Mouse (Mus musculus): ENCODE measurements around the gene Cdk5rap2. TPM values are rescaled to one million over a fixed set of nuclear protein-coding genes. Genes with fewer than 3 reads are reported as not detected.

Cdk5rap2 gene
- polyA plus RNA-seq, 1 experiment from 2014 or later, result 12.5 TPM

GRCm38 (mm10) chr4:70260419-70260807 is 149.8 kb downstream of the Cdk5rap2 start:
- Histone ChIP-seq H3K4me1 (replicated peaks; ENCODE audit: control insufficient read depth, insufficient read depth, low read length) (peaks cover 24% of the 10 kb centered on the region), H3K4me2 (ENCODE audit: low read length) (no peak overlapping the region), H3K9ac (replicated peaks; ENCODE audit: low read depth, low read length) (no peak overlapping the region), H3K9me3 (ENCODE audit: control insufficient read depth, low read length) (no peaks in the 10 kb centered on the region), H3K4me3 (replicated peaks; ENCODE audit: low read length) (no peak overlapping the region), H3K27me3 (replicated peaks; ENCODE audit: control insufficient read depth, insufficient read depth, low read length) (no peaks in the 10 kb centered on the region), H3K27ac (ENCODE audit: low read length) (peak overlapping the region; percentile 48), H3K36me3 (ENCODE audit: control insufficient read depth, insufficient read depth) (no peaks in the 10 kb centered on the region; the same call in 1 of the 2 replicates)
- ATAC-seq, result no peak
- 87% methylated on average over 11 of the region's 11 CpGs for WGBS

GRCm38 (mm10) chr4:70259726-70260418 is 150.4 kb downstream of the Cdk5rap2 start:
- peak; percentile 79 for ATAC-seq
- no peak overlapping the region for H3K4me3 ChIP-seq (replicated peaks; ENCODE audit: low read length)
- H3K9ac ChIP-seq (replicated peaks; ENCODE audit: low read depth, low read length), result no peak overlapping the region
- no peaks in the 10 kb centered on the region for H3K27me3 ChIP-seq (replicated peaks; ENCODE audit: control insufficient read depth, insufficient read depth, low read length)
- 49% methylated on average over 3 of the region's 3 CpGs for WGBS
- peaks cover 24% of the 10 kb centered on the region for H3K4me1 ChIP-seq (replicated peaks; ENCODE audit: control insufficient read depth, insufficient read depth, low read length)
- no peak overlapping the region for H3K4me2 ChIP-seq (ENCODE audit: low read length)
- H3K27ac ChIP-seq (ENCODE audit: low read length), result peak overlapping the region; percentile 7; the same call in 1 of the 2 replicates
- H3K9me3 ChIP-seq (ENCODE audit: control insufficient read depth, low read length), result no peaks in the 10 kb centered on the region
- H3K36me3 ChIP-seq (ENCODE audit: control insufficient read depth, insufficient read depth), result no peaks in the 10 kb centered on the region; the same call in 1 of the 2 replicates

- H3K9me3 ChIP-seq (ENCODE audit: control insufficient read depth, low read length), result no peaks in the 10 kb centered on the region
- no peaks in the 10 kb centered on the region for H3K27me3 ChIP-seq (replicated peaks; ENCODE audit: control insufficient read depth, insufficient read depth, low read length)
- no peak overlapping the region for H3K9ac ChIP-seq (replicated peaks; ENCODE audit: low read depth, low read length)
- H3K4me3 ChIP-seq (replicated peaks; ENCODE audit: low read length), result no peak overlapping the region
- peaks cover 24% of the 10 kb centered on the region for H3K4me1 ChIP-seq (replicated peaks; ENCODE audit: control insufficient read depth, insufficient read depth, low read length)
- peak overlapping the region; percentile 10 for H3K27ac ChIP-seq (ENCODE audit: low read length)
- ATAC-seq, result no peak
- H3K36me3 ChIP-seq (ENCODE audit: control insufficient read depth, insufficient read depth), result no peaks in the 10 kb centered on the region; the same call in 1 of the 2 replicates
- WGBS, result 61% methylated on average over 9 of the region's 9 CpGs
- H3K4me2 ChIP-seq (ENCODE audit: low read length), result no peak overlapping the region
Observed at GRCm38 (mm10) chr4:70258826-70259225, 151.4 kb downstream of the Cdk5rap2 start.

GRCm38 (mm10) chr4:70258205-70258604 is 152.0 kb downstream of the Cdk5rap2 start:
- Histone ChIP-seq H3K4me1 (replicated peaks; ENCODE audit: control insufficient read depth, insufficient read depth, low read length) (peaks cover 24% of the 10 kb centered on the region), H3K4me3 (replicated peaks; ENCODE audit: low read length) (no peak overlapping the region), H3K9ac (replicated peaks; ENCODE audit: low read depth, low read length) (no peak overlapping the region), H3K4me2 (ENCODE audit: low read length) (no peak overlapping the region), H3K36me3 (ENCODE audit: control insufficient read depth, insufficient read depth) (no peaks in the 10 kb centered on the region), H3K9me3 (ENCODE audit: control insufficient read depth, low read length) (no peaks in the 10 kb centered on the region), H3K27ac (ENCODE audit: low read length) (peak overlapping the region; percentile 10; the same call in 1 of the 2 replicates), H3K27me3 (replicated peaks; ENCODE audit: control insufficient read depth, insufficient read depth, low read length) (no peaks in the 10 kb centered on the region)
- 74% methylated on average over 6 of the region's 6 CpGs for WGBS
- ATAC-seq, result peak; percentile 79

GRCm38 (mm10) chr4:70251782-70252181 is 158.5 kb downstream of the Cdk5rap2 start:
- Histone ChIP-seq H3K4me1 (replicated peaks; ENCODE audit: control insufficient read depth, insufficient read depth, low read length) (no peaks in the 10 kb centered on the region), H3K27ac (ENCODE audit: low read length) (no peak overlapping the region), H3K4me3 (replicated peaks; ENCODE audit: low read length) (no peak overlapping the region), H3K9ac (replicated peaks; ENCODE audit: low read depth, low read length) (no peak overlapping the region), H3K36me3 (ENCODE audit: control insufficient read depth, insufficient read depth) (0 out of 2 replicates have a peak, but pooled peaks cover 7% of the 10 kb centered on the region), H3K9me3 (ENCODE audit: control insufficient read depth, low read length) (no peaks in the 10 kb centered on the region), H3K4me2 (ENCODE audit: low read length) (no peak overlapping the region), H3K27me3 (replicated peaks; ENCODE audit: control insufficient read depth, insufficient read depth, low read length) (no peaks in the 10 kb centered on the region)
- WGBS, result 88% methylated on average over 5 of the region's 5 CpGs
- ATAC-seq, result no peak

- Histone ChIP-seq H3K27ac (ENCODE audit: low read length) (no peak overlapping the region), H3K9me3 (ENCODE audit: control insufficient read depth, low read length) (no peaks in the 10 kb centered on the region), H3K4me3 (replicated peaks; ENCODE audit: low read length) (no peak overlapping the region), H3K4me2 (ENCODE audit: low read length) (no peak overlapping the region), H3K4me1 (replicated peaks; ENCODE audit: control insufficient read depth, insufficient read depth, low read length) (no peaks in the 10 kb centered on the region), H3K27me3 (replicated peaks; ENCODE audit: control insufficient read depth, insufficient read depth, low read length) (no peaks in the 10 kb centered on the region), H3K9ac (replicated peaks; ENCODE audit: low read depth, low read length) (no peak overlapping the region), H3K36me3 (ENCODE audit: control insufficient read depth, insufficient read depth) (peaks cover 5% of the 10 kb centered on the region; the same call in 1 of the 2 replicates)
- 91% methylated on average over 6 of the region's 6 CpGs for WGBS
- no peak for ATAC-seq
Observed at GRCm38 (mm10) chr4:70245706-70246105, 164.5 kb downstream of the Cdk5rap2 start.

GRCm38 (mm10) chr4:70243561-70244120 is 166.6 kb downstream of the Cdk5rap2 start:
- no peaks in the 10 kb centered on the region for H3K27me3 ChIP-seq (replicated peaks; ENCODE audit: control insufficient read depth, insufficient read depth, low read length)
- H3K4me3 ChIP-seq (replicated peaks; ENCODE audit: low read length), result no peak overlapping the region
- no peaks in the 10 kb centered on the region for H3K9me3 ChIP-seq (ENCODE audit: control insufficient read depth, low read length)
- WGBS, result 33% methylated on average over 3 of the region's 3 CpGs
- H3K27ac ChIP-seq (ENCODE audit: low read length), result no peak overlapping the region
- H3K36me3 ChIP-seq (ENCODE audit: control insufficient read depth, insufficient read depth), result no peaks in the 10 kb centered on the region; the same call in 1 of the 2 replicates
- ATAC-seq, result no peak
- H3K9ac ChIP-seq (replicated peaks; ENCODE audit: low read depth, low read length), result no peak overlapping the region
- H3K4me2 ChIP-seq (ENCODE audit: low read length), result no peak overlapping the region
- H3K4me1 ChIP-seq (replicated peaks; ENCODE audit: control insufficient read depth, insufficient read depth, low read length), result no peaks in the 10 kb centered on the region

- Histone ChIP-seq H3K9ac (replicated peaks; ENCODE audit: low read depth, low read length) (no peak overlapping the region), H3K4me3 (replicated peaks; ENCODE audit: low read length) (no peak overlapping the region), H3K4me1 (replicated peaks; ENCODE audit: control insufficient read depth, insufficient read depth, low read length) (no peaks in the 10 kb centered on the region), H3K27ac (ENCODE audit: low read length) (no peak overlapping the region), H3K9me3 (ENCODE audit: control insufficient read depth, low read length) (no peaks in the 10 kb centered on the region), H3K36me3 (ENCODE audit: control insufficient read depth, insufficient read depth) (peaks cover 2% of the 10 kb centered on the region; the same call in 1 of the 2 replicates), H3K4me2 (ENCODE audit: low read length) (no peak overlapping the region), H3K27me3 (replicated peaks; ENCODE audit: control insufficient read depth, insufficient read depth, low read length) (no peaks in the 10 kb centered on the region)
- WGBS, result 96% methylated on average over 7 of the region's 7 CpGs
- ATAC-seq, result no peak
Observed at GRCm38 (mm10) chr4:70239731-70240130, 170.5 kb downstream of the Cdk5rap2 start.

GRCm38 (mm10) chr4:70238862-70239261 is 171.4 kb downstream of the Cdk5rap2 start:
- Histone ChIP-seq H3K4me1 (replicated peaks; ENCODE audit: control insufficient read depth, insufficient read depth, low read length) (no peaks in the 10 kb centered on the region), H3K27me3 (replicated peaks; ENCODE audit: control insufficient read depth, insufficient read depth, low read length) (no peaks in the 10 kb centered on the region), H3K9me3 (ENCODE audit: control insufficient read depth, low read length) (no peaks in the 10 kb centered on the region), H3K27ac (ENCODE audit: low read length) (no peak overlapping the region), H3K36me3 (ENCODE audit: control insufficient read depth, insufficient read depth) (peaks cover 5% of the 10 kb centered on the region; the same call in 1 of the 2 replicates), H3K4me2 (ENCODE audit: low read length) (no peak overlapping the region), H3K4me3 (replicated peaks; ENCODE audit: low read length) (no peak overlapping the region), H3K9ac (replicated peaks; ENCODE audit: low read depth, low read length) (no peak overlapping the region)
- no peak for ATAC-seq
- 93% methylated on average over 6 of the region's 6 CpGs for WGBS
